Mouse (Mus musculus) CH12.LX (cell line): ENCODE measurements around the gene Gm5105.

ENCODE experiments used
- CHD2 ChIP-seq: IDR thresholded peaks from 2 replicates; pipeline ENCODE4 v1.6.1; 2011; ENCODE audit warnings: low read length, improper control_type of control experiment
- CTCF ChIP-seq, 2 experiments: IDR thresholded peaks in 1 of 2; conservative IDR thresholded peaks in 1 of 2; 2 replicates each; pipeline ENCODE4 v1.5.1; 2011 to 2012; ENCODE audit warnings: low read depth in 2 of 2, low read length in 2 of 2, improper control_type of control experiment in 1 of 2, inconsistent platforms in 1 of 2, mild to moderate bottlenecking in 1 of 2, moderate library complexity in 1 of 2
- KAT2A ChIP-seq: IDR thresholded peaks from 2 replicates; pipeline ENCODE4 v1.6.1; 2012; ENCODE audit warnings: low read length, improper control_type of control experiment, inconsistent platforms; ENCODE audit not compliant: insufficient replicate concordance
- MXI1 ChIP-seq: IDR thresholded peaks from 2 replicates; pipeline ENCODE4 v1.6.1; 2011; ENCODE audit warnings: mild to moderate bottlenecking, low read depth, low read length, improper control_type of control experiment
- MYC ChIP-seq: IDR thresholded peaks from 2 replicates; pipeline ENCODE4 v1.6.1; 2011; ENCODE audit warnings: low read depth, mild to moderate bottlenecking, improper control_type of control experiment, low read length
- POLR2A ChIP-seq: IDR thresholded peaks from 2 replicates; pipeline ENCODE4 v1.6.1; 2011; ENCODE audit warnings: low read depth, mild to moderate bottlenecking, improper control_type of control experiment, low read length
- UBTF ChIP-seq: IDR thresholded peaks from 2 replicates; pipeline ENCODE4 v1.6.1; 2012; ENCODE audit warnings: low read depth, mild to moderate bottlenecking, inconsistent platforms, low read length, improper control_type of control experiment, moderate library complexity

DNA sequence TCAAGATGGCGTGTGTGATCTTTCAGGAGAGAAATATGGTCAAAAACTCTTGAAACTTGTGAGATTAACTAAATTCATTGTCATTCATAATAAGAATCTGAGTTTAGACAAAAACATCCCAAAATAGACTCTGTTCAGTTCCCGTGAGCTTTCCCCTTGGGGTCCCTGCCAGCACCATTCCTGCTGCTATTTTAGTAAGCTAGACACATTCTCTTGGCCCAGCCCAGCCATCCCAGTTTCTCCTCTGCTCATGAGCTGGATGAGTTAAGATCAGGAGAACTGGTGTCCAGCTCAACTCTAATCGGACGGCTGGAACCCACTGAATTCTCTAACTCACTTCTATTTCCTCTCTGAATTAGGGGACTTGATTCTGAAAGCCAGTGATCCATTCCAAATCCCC lies 49.7 kb upstream of the Gm5105 start:
- TF ChIP-seq UBTF (no peak), MXI1 (no peak), POLR2A (no peak), CHD2 (no peak), CTCF (conservative IDR thresholded peaks at IDR 0.05 in 1 of 2, IDR thresholded peaks at IDR 0.05 in 1 of 2; ENCODE audit: low read depth in 2 of 2, low read length in 2 of 2) (no peak), KAT2A (no peak), MYC (no peak)
